Mouse (Mus musculus) CH12.LX (cell line): ENCODE results near the gene Palmd. TPM values are rescaled to one million over a fixed set of nuclear protein-coding genes. Genes with fewer than 3 reads are reported as not detected.

Source experiments
- DNase-seq: peaks from one replicate; pipeline ENCODE4 v3.0.0-alpha.2; 2013; ENCODE audit errors: extremely low read depth
- H3K27ac ChIP-seq: 2 replicates; pipeline ENCODE4 v1.5.1; 2012; ENCODE audit warnings: low read depth, mild to moderate bottlenecking, control low read depth, moderate library complexity; ENCODE audit not compliant: insufficient read depth
- H3K27me3 ChIP-seq: replicated peaks from 2 replicates; pipeline ENCODE3; 2012; ENCODE audit warnings: inconsistent platforms
- H3K36me3 ChIP-seq, 2 experiments: replicated peaks in 1 of 2; 2 replicates each; pipeline versions ENCODE3 to v1.6.1; 2012; ENCODE audit warnings: inconsistent platforms in 1 of 2, low read length in 1 of 2, mild to moderate bottlenecking in 1 of 2, mixed read lengths in 1 of 2, moderate library complexity in 1 of 2; ENCODE audit not compliant: control insufficient read depth in 1 of 2, insufficient read depth in 1 of 2
- H3K4me1 ChIP-seq, 2 experiments: 2 replicates each; pipeline ENCODE4 v1.6.1; 2012; ENCODE audit warnings: inconsistent platforms in 1 of 2, moderate library complexity in 1 of 2; ENCODE audit not compliant: insufficient read depth in 2 of 2, control insufficient read depth in 1 of 2
- H3K4me2 ChIP-seq: 2 replicates; pipeline ENCODE4 v1.6.1; 2012; ENCODE audit warnings: low read depth, mild to moderate bottlenecking, control low read depth; ENCODE audit not compliant: poor library complexity, insufficient read depth, severe bottlenecking
- H3K4me3 ChIP-seq, 3 experiments: fragments of 150-350 bp in 1 of 3; sonication (generic) in 1 of 3; replicated peaks in 1 of 3; 2 replicates each; pipeline versions ENCODE3 to v1.5.1; 2011 to 2012; ENCODE audit warnings: low read depth in 2 of 3, low read length in 2 of 3, mild to moderate bottlenecking in 2 of 3, moderate library complexity in 2 of 3, control low read depth in 1 of 3, improper control_type of control experiment in 1 of 3, inconsistent platforms in 1 of 3, mixed read lengths in 1 of 3; ENCODE audit not compliant: poor library complexity in 1 of 3
- H3K79me2 ChIP-seq: replicated peaks from 2 replicates; pipeline ENCODE4 v1.6.1; 2012; ENCODE audit warnings: mild to moderate bottlenecking, moderate library complexity; ENCODE audit not compliant: control insufficient read depth, poor library complexity, insufficient read depth, severe bottlenecking; ENCODE audit errors: extremely low read depth
- H3K9ac ChIP-seq: 2 replicates; pipeline ENCODE4 v1.6.1; 2012; ENCODE audit warnings: low read depth, mild to moderate bottlenecking, control low read depth, moderate library complexity; ENCODE audit not compliant: insufficient read depth
- H3K9me3 ChIP-seq: replicated peaks from 2 replicates; pipeline ENCODE3; 2012; ENCODE audit warnings: low read length, inconsistent platforms, mixed read lengths
- BHLHE40 ChIP-seq: IDR thresholded peaks from 2 replicates; pipeline ENCODE4 v1.6.1; 2011; ENCODE audit warnings: mild to moderate bottlenecking, low read depth, low read length, improper control_type of control experiment
- CHD2 ChIP-seq: IDR thresholded peaks from 2 replicates; pipeline ENCODE4 v1.6.1; 2011; ENCODE audit warnings: low read length, improper control_type of control experiment
- CTCF ChIP-seq, 2 experiments: IDR thresholded peaks in 1 of 2; conservative IDR thresholded peaks in 1 of 2; 2 replicates each; pipeline ENCODE4 v1.5.1; 2011 to 2012; ENCODE audit warnings: low read depth in 2 of 2, low read length in 2 of 2, improper control_type of control experiment in 1 of 2, inconsistent platforms in 1 of 2, mild to moderate bottlenecking in 1 of 2, moderate library complexity in 1 of 2
- E2F4 ChIP-seq: IDR thresholded peaks from 2 replicates; pipeline ENCODE4 v1.6.1; 2011; ENCODE audit warnings: low read depth, low read length, improper control_type of control experiment; ENCODE audit not compliant: insufficient replicate concordance
- ELF1 ChIP-seq: IDR thresholded peaks from 2 replicates; pipeline ENCODE4 v1.6.1; 2014; ENCODE audit warnings: low read depth, mild to moderate bottlenecking, inconsistent platforms, low read length, improper control_type of control experiment
- EP300 ChIP-seq: IDR thresholded peaks from 2 replicates; pipeline ENCODE4 v1.6.1; 2011; ENCODE audit warnings: low read length, improper control_type of control experiment
- GABPA ChIP-seq: IDR thresholded peaks from 2 replicates; pipeline ENCODE4 v1.6.1; 2012; ENCODE audit warnings: low read depth, low read length, improper control_type of control experiment, inconsistent platforms; ENCODE audit not compliant: insufficient replicate concordance
- IRF4 ChIP-seq: IDR thresholded peaks from 2 replicates; pipeline ENCODE4 v1.6.1; 2014; ENCODE audit warnings: low read depth, mild to moderate bottlenecking, inconsistent platforms, low read length, improper control_type of control experiment
- MAFK ChIP-seq: IDR thresholded peaks from 2 replicates; pipeline ENCODE4 v1.6.1; 2011; ENCODE audit warnings: low read length, improper control_type of control experiment; ENCODE audit not compliant: insufficient replicate concordance
- MAX ChIP-seq: IDR thresholded peaks from 2 replicates; pipeline ENCODE4 v1.6.1; 2011; ENCODE audit warnings: low read length, improper control_type of control experiment
- MXI1 ChIP-seq: IDR thresholded peaks from 2 replicates; pipeline ENCODE4 v1.6.1; 2011; ENCODE audit warnings: mild to moderate bottlenecking, low read depth, low read length, improper control_type of control experiment
- NELFE ChIP-seq: IDR thresholded peaks from 2 replicates; pipeline ENCODE4 v1.6.1; 2011; ENCODE audit warnings: low read depth, low read length, improper control_type of control experiment
- PAX5 ChIP-seq: IDR thresholded peaks from 2 replicates; pipeline ENCODE4 v1.6.1; 2012; ENCODE audit warnings: low read length, inconsistent platforms, mixed read lengths
- POLR2A ChIP-seq: IDR thresholded peaks from 2 replicates; pipeline ENCODE4 v1.6.1; 2011; ENCODE audit warnings: low read depth, mild to moderate bottlenecking, improper control_type of control experiment, low read length
- POLR2AphosphoS2 ChIP-seq: IDR thresholded peaks from 2 replicates; pipeline ENCODE4 v1.6.1; 2011; ENCODE audit warnings: low read depth, low read length, improper control_type of control experiment
- RAD21 ChIP-seq: IDR thresholded peaks from 2 replicates; pipeline ENCODE4 v1.6.1; 2011; ENCODE audit warnings: low read depth, mild to moderate bottlenecking, low read length, improper control_type of control experiment, moderate library complexity
- SIN3A ChIP-seq: IDR thresholded peaks from 2 replicates; pipeline ENCODE4 v1.6.1; 2012; ENCODE audit warnings: low read length, improper control_type of control experiment, inconsistent platforms
- SMC3 ChIP-seq: IDR thresholded peaks from 2 replicates; pipeline ENCODE4 v1.6.1; 2011; ENCODE audit warnings: low read depth, low read length, improper control_type of control experiment
- TBP ChIP-seq: conservative IDR thresholded peaks from 2 replicates; pipeline ENCODE4 v1.6.1; 2011; ENCODE audit warnings: low read depth, low read length, improper control_type of control experiment
- ZC3H11A ChIP-seq: IDR thresholded peaks from 2 replicates; pipeline ENCODE4 v1.6.1; 2012; ENCODE audit warnings: low read depth, mild to moderate bottlenecking, inconsistent platforms, low read length, improper control_type of control experiment
- ZKSCAN1 ChIP-seq: IDR thresholded peaks from 2 replicates; pipeline ENCODE4 v1.6.1; 2012; ENCODE audit warnings: low read depth, inconsistent platforms, low read length, improper control_type of control experiment, borderline replicate concordance
- dilution Hi-C: fragments of 300-500 bp; cut with MboI; formaldehyde crosslinking; loops from 2 replicates; pipeline ENCODE4 v1.14.3; 2020; ENCODE audit warnings: low sequenced_read_pairs; ENCODE audit not compliant: extremely low pct_unique_long_range_greater_than_20kb, extremely low pct_ligation_motif_present
- in situ Hi-C: fragments of 300-500 bp; cut with MboI; formaldehyde crosslinking; loops from 3 replicates; pipeline ENCODE4 v1.14.3; 2019; ENCODE audit warnings: low sequenced_read_pairs, low pct_ligation_motif_present, low pct_unique_long_range_greater_than_20kb, mixed read lengths
- polyA plus RNA-seq: library from polyadenylated mRNA; unstranded; fragments of >175 nt; gene quantifications from 2 replicates; pipeline ENCODE4 v1.2.1, GENCODE M21; 2012; ENCODE audit warnings: low read depth; ENCODE audit not compliant: insufficient read length
- total RNA-seq, 2 experiments: library from RNA; depleted of rRNA; stranded (reverse); fragments of 300-350 nt in 1 of 2; fragments of >200 nt in 1 of 2; gene quantifications; 2 replicates each; pipeline ENCODE4 v1.2.3; 2012 to 2014

Palmd gene
- total and polyA plus RNA-seq, 3 experiments, result not detected

GRCm38 (mm10) chr3:116906596-116906995, 62.2 kb downstream of the Palmd start:
- dilution Hi-C loops (no loop called here), in situ Hi-C loops (no loop called here)
- H3K4me2 ChIP-seq, result no peak overlapping the region
- no peaks in the 10 kb centered on the region for H3K79me2 ChIP-seq
- DNase-seq, result no peak
- no peak overlapping the region for H3K27ac ChIP-seq
- H3K4me1 ChIP-seq, result peaks cover 0 to under 1% of the 10 kb centered on the region in 2 experiments; a peak in 1 of 4 replicates
- H3K9me3 ChIP-seq, result no peaks in the 10 kb centered on the region
- H3K4me3 ChIP-seq, result no peak overlapping the region
- H3K27me3 ChIP-seq, result no peaks in the 10 kb centered on the region
- H3K9ac ChIP-seq, result no peak overlapping the region
- H3K36me3 ChIP-seq, result peaks cover 13 to 52% of the 10 kb centered on the region in 2 experiments
- no peak for TF ChIP-seq CHD2
- TF ChIP-seq POLR2AphosphoS2, result no peak
- TF ChIP-seq EP300, result no peak
- TF ChIP-seq MXI1, result no peak
- no peak for TF ChIP-seq RAD21
- no peak for TF ChIP-seq ZKSCAN1
- no peak for TF ChIP-seq NELFE
- no peak for TF ChIP-seq GABPA
- no peak for TF ChIP-seq POLR2A
- TF ChIP-seq MAX, result no peak
- no peak for TF ChIP-seq SIN3A
- no peak for TF ChIP-seq SMC3
- TF ChIP-seq ELF1, result no peak
- no peak for TF ChIP-seq ZC3H11A
- TF ChIP-seq TBP, result no peak
- TF ChIP-seq, all 38 proteins: peak for 0

- H3K4me2 ChIP-seq, result no peak overlapping the region
- dilution Hi-C loops, result no loop called here
- no peaks in the 10 kb centered on the region for H3K9me3 ChIP-seq
- H3K4me3 ChIP-seq, result no peak overlapping the region
- H3K4me1 ChIP-seq, result peaks cover 0 to 6% of the 10 kb centered on the region in 2 experiments; a peak in 1 of 4 replicates
- H3K36me3 ChIP-seq, result peaks cover 18 to 59% of the 10 kb centered on the region in 2 experiments
- H3K9ac ChIP-seq, result no peak overlapping the region
- TF ChIP-seq SIN3A (no peak), NELFE (no peak), IRF4 (no peak), CTCF (conservative IDR thresholded peaks at IDR 0.05 in 1 of 2, IDR thresholded peaks at IDR 0.05 in 1 of 2; ENCODE audit: low read depth in 2 of 2, low read length in 2 of 2) (no peak), PAX5 (no peak), BHLHE40 (no peak), E2F4 (no peak), SMC3 (no peak), MAFK (no peak)
- in situ Hi-C loops, result no loop called here
- no peaks in the 10 kb centered on the region for H3K27me3 ChIP-seq
- DNase-seq, result no peak
- no peak overlapping the region for H3K27ac ChIP-seq
- no peaks in the 10 kb centered on the region for H3K79me2 ChIP-seq
Observed at GRCm38 (mm10) chr3:116905898-116906297, 62.9 kb downstream of the Palmd start.
